Mouse (Mus musculus) cerebellum, adult 2 months (tissue): ENCODE measurements around the gene Pes1. TPM values are rescaled to one million over a fixed set of nuclear protein-coding genes. Genes with fewer than 3 reads are reported as not detected.

Experiments
- DNase-seq, 2 experiments: peaks; one replicate each; pipeline ENCODE4 v3.0.0; 2021
- H3K27ac ChIP-seq: fragments of 200-500 bp; 2 replicates; pipeline ENCODE4 v1.5.1; 2012; ENCODE audit warnings: low read length, control low read depth, inconsistent platforms; ENCODE audit not compliant: insufficient read depth
- H3K27me3 ChIP-seq: fragments of 200-500 bp; 2 replicates; pipeline ENCODE4 v1.6.1; 2012; ENCODE audit warnings: inconsistent platforms, mild to moderate bottlenecking, low read length, moderate library complexity; ENCODE audit not compliant: control insufficient read depth, insufficient read depth
- H3K4me1 ChIP-seq: fragments of 200-500 bp; 2 replicates; pipeline ENCODE4 v1.6.1; 2011; ENCODE audit warnings: low read length; ENCODE audit not compliant: control insufficient read depth, insufficient read depth
- H3K4me3 ChIP-seq: fragments of 200-500 bp; replicated peaks from 2 replicates; pipeline ENCODE3; 2011; ENCODE audit warnings: mild to moderate bottlenecking, low read depth, low read length, control low read depth; ENCODE audit not compliant: insufficient read depth
- CTCF ChIP-seq: fragments of 200-500 bp; IDR thresholded peaks from 2 replicates; pipeline ENCODE4 v1.5.1; 2011; ENCODE audit warnings: low read depth, mild to moderate bottlenecking, control low read depth, low read length, moderate library complexity, borderline replicate concordance; ENCODE audit not compliant: insufficient read depth
- POLR2A ChIP-seq: fragments of 200-500 bp; IDR thresholded peaks from 2 replicates; pipeline ENCODE4 v1.6.1; 2011; ENCODE audit warnings: low read length, control low read depth, borderline replicate concordance; ENCODE audit not compliant: insufficient read depth
- WGBS: fragments of 180-500 bp; shearing (Covaris S2); methylation state at CpG from one replicate; pipeline ENCODE4 v1.1.7; 2018; 5-methylcytosine and 5-hydroxymethylcytosine counted together
- polyA plus RNA-seq: library from polyadenylated mRNA; depleted of rRNA; stranded (reverse); fragments of >200 nt; gene quantifications from 2 replicates; pipeline ENCODE4 v1.2.3, GENCODE M21; 2012; rRNA removed

The Pes1 gene
- polyA plus RNA-seq, 1 experiment, result 36.9 TPM

DNA sequence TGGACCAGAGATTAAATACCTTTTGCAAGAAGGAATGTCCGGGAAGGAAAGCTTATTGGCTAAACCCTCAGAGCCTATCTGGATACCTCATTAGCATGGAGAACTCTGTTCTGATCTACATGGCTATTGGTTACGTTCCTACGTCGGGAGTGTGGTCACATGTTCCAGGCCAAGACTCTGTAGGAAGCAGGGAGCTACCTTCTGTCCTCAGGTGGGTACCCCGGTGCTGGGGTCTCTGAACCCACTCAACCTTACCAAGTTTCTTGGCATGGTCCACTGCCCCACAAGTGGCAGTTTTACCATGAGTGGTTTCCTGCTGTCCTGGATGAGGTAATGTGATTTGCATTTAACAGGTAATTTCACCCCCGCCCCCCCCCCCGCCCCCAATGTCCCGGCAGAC lies 63.3 kb downstream of the Pes1 start:
- H3K27me3 ChIP-seq, result no peaks in the 10 kb centered on the region
- H3K4me1 ChIP-seq, result no peaks in the 10 kb centered on the region
- no peak for DNase-seq
- no peak overlapping the region for H3K27ac ChIP-seq
- WGBS, result 76% methylated on average over 8 of the region's 8 CpGs
- TF ChIP-seq POLR2A (no peak), CTCF (no peak)
- H3K4me3 ChIP-seq, result no peak overlapping the region

DNA sequence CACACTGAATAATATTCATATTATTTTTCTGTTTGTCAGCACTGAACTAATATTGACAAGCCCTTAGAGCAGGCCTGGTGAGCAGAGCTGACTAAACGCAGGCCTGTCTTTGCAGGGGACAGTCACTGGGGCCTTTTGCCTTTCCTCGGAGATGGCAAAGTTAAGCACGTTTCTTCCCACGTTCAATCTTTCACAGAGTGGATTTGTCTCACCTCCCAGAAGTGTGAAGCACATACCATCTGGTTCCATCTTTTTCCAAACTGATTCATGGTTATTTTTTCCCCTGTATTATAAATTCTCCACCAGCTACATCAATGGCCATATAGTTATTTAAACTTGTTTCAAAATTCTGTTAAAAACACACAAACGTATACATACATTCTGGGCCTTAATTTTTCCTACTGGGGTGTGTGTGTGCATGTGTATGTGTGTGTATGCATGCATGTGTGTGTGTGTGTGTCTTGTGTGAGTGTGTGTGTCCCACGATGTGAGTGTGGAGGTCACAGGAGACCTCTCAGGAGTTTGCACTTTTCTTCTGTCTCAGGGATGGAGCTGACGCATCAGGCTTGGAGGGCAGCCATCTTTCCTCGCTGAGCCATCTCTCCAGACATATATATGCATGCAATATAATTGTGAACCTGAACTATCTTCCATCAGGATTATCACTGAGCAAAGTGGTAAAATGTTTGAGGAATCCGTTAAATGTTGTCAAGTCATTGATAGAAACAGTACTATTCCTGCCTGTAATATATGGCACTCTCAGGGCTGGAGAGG lies 64.0 kb downstream of the Pes1 start:
- Histone ChIP-seq H3K27me3 (no peaks in the 10 kb centered on the region), H3K27ac (no peak overlapping the region), H3K4me3 (no peak overlapping the region), H3K4me1 (no peaks in the 10 kb centered on the region)
- DNase-seq, result no peak
- TF ChIP-seq CTCF (no peak), POLR2A (no peak)
- 73% methylated on average over 9 of the region's 9 CpGs for WGBS

DNA sequence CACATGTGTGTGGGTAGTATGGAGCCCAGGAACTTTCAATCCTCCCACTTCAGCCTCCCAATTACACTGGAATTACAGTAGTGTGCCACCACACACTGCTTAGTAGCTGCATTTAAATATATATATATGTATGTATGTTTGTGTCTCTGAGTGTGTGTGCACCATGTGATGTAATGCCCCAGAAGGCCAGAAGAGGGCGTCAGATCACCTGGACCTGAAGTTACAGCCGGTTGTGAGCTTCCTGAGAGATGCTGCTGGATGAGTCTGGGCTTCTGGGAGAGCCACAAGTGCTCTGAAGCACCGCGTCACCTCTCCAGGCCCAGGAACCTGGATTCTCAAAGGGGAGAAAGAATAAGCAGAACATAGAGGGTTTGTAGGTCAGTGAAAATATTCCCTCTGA lies 65.6 kb downstream of the Pes1 start:
- no peak overlapping the region for H3K27ac ChIP-seq
- H3K4me1 ChIP-seq, result no peaks in the 10 kb centered on the region
- TF ChIP-seq POLR2A (no peak), CTCF (no peak)
- 66% methylated on average over 4 of the region's 4 CpGs for WGBS
- no peaks in the 10 kb centered on the region for H3K27me3 ChIP-seq
- H3K4me3 ChIP-seq, result no peak overlapping the region
- DNase-seq, result no peak

Other genes starting within 250 kb of the Pes1 start
- gene Osbp2, start 100.1 kb upstream of the Pes1 start, polyA plus RNA-seq, result 71.3 and 81.7 TPM in 2 replicates
- 0.29 and 0.36 TPM in 2 replicates for gene 4921536K21Rik, start 68.9 kb upstream of the Pes1 start, polyA plus RNA-seq
- gene Dusp18, start 68.7 kb upstream of the Pes1 start, polyA plus RNA-seq, result 5.4 and 5.7 TPM in 2 replicates
- 27.3 and 28.5 TPM in 2 replicates for gene Slc35e4, start 49.3 kb upstream of the Pes1 start, polyA plus RNA-seq
- gene Tcn2, start 31.8 kb upstream of the Pes1 start, polyA plus RNA-seq, result 28.0 and 31.7 TPM in 2 replicates
- 0.14 and 0.20 TPM in 2 replicates for gene 4930556J24Rik, start 12.8 kb downstream of the Pes1 start, polyA plus RNA-seq
- 44.4 and 52.0 TPM in 2 replicates for gene Gal3st1, start 19.7 kb downstream of the Pes1 start, polyA plus RNA-seq
- 0.05 and 0.14 TPM in 2 replicates for gene Sec14l4, start 67.5 kb downstream of the Pes1 start, polyA plus RNA-seq
- not detected in 2 replicates for gene Sec14l3, start 100.9 kb downstream of the Pes1 start, polyA plus RNA-seq
- gene Mtfp1, start 131.5 kb downstream of the Pes1 start, polyA plus RNA-seq, result 60.5 and 65.2 TPM in 2 replicates
- 28.2 and 32.2 TPM in 2 replicates for gene Sec14l2, start 159.4 kb downstream of the Pes1 start, polyA plus RNA-seq
- gene Rnf215, start 171.2 kb downstream of the Pes1 start, polyA plus RNA-seq, result 39.5 and 39.9 TPM in 2 replicates
- gene Ccdc157, start 196.3 kb downstream of the Pes1 start, polyA plus RNA-seq, result 15.6 and 15.8 TPM in 2 replicates
- 50.0 and 54.3 TPM in 2 replicates for gene Sf3a1, start 196.4 kb downstream of the Pes1 start, polyA plus RNA-seq
- gene Tbc1d10a, start 222.8 kb downstream of the Pes1 start, polyA plus RNA-seq, result 33.3 and 34.1 TPM in 2 replicates